Mouse (Mus musculus) intestine, embryonic 15.5 days (tissue): Measurements from ENCODE around the gene Galnt18. TPM values are rescaled to one million over a fixed set of nuclear protein-coding genes. Genes with fewer than 3 reads are reported as not detected.
A peak's percentile ranks its signal among the peaks of the same experiment; 100 is the strongest.

Experiments used
- ATAC-seq: fragments of 200-750 bp; cut with Nextera tagmentation; 2 replicates; pipeline ENCODE4 v1.8.0; 2017; ENCODE audit warnings: moderate TSS enrichment, moderate library complexity
- H3K27ac ChIP-seq: fragments of 300-500 bp; sonication (generic); 2 replicates; pipeline ENCODE4 v1.5.1; 2015; ENCODE audit warnings: mild to moderate bottlenecking, inconsistent platforms
- H3K27me3 ChIP-seq: fragments of 300-500 bp; sonication (generic); replicated peaks from 2 replicates; pipeline ENCODE4 v1.6.1; 2015; ENCODE audit warnings: inconsistent platforms
- H3K36me3 ChIP-seq: fragments of 300-500 bp; sonication (generic); 2 replicates; pipeline ENCODE4 v1.6.1; 2015; ENCODE audit warnings: inconsistent platforms
- H3K4me1 ChIP-seq: fragments of 300-500 bp; sonication (generic); replicated peaks from 2 replicates; pipeline ENCODE4 v1.6.1; 2015; ENCODE audit warnings: inconsistent platforms
- H3K4me2 ChIP-seq: fragments of 300-500 bp; sonication (generic); replicated peaks from 2 replicates; pipeline ENCODE4 v1.6.1; 2015; ENCODE audit warnings: mild to moderate bottlenecking, inconsistent platforms
- H3K4me3 ChIP-seq: fragments of 300-500 bp; sonication (generic); replicated peaks from 2 replicates; pipeline ENCODE4 v1.5.1; 2015; ENCODE audit warnings: inconsistent platforms
- H3K9ac ChIP-seq: fragments of 300-500 bp; sonication (generic); 2 replicates; pipeline ENCODE4 v1.6.1; 2015; ENCODE audit warnings: inconsistent platforms
- H3K9me3 ChIP-seq: fragments of 300-500 bp; sonication (generic); 2 replicates; pipeline ENCODE4 v1.6.1; 2016; ENCODE audit warnings: inconsistent platforms
- WGBS: fragments of 180-500 bp; shearing (Covaris S2); methylation state at CpG from one replicate; pipeline ENCODE4 v1.1.7; 2015; 5-methylcytosine and 5-hydroxymethylcytosine counted together
- polyA plus RNA-seq: library from polyadenylated mRNA; unstranded; fragments of >200 nt; fragmentation: Nextera tagmentation; extraction: Ambion mirVana; gene quantifications from 2 replicates; pipeline ENCODE4 v1.2.1, GENCODE M21; 2015

Gene Galnt18
- polyA plus RNA-seq, 1 experiment from 2014 or later = 21.3 TPM

GRCm38 (mm10) chr7:111459716-111460115 is 320.1 kb downstream of the Galnt18 start:
- 90% methylated on average over 4 of the region's 4 CpGs for WGBS
- no peak for ATAC-seq
- H3K36me3 ChIP-seq = no peaks in the 10 kb centered on the region

DNA sequence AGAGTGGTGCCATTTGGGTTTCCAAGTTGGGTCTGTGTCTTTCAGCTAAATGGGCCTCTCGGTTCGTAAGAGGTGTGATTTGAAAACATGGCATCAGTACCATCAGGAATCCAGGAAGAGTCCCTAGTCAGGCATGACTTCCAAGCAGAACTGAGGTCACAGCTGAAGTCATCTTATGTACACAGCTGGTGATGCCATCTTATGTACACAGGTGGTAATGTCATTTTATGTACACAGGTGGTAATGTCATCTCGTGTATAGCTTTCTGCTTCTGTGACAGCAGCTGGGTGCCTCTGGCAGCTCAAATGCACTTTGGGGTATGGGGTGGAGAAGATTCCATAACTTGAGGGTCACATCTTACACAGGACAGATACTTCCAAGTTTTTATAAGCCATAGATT is 323.8 kb downstream of the Galnt18 start:
- 68% methylated on average over 3 of the region's 3 CpGs for WGBS
- Histone ChIP-seq H3K4me3 (no peak overlapping the region), H3K27me3 (no peaks in the 10 kb centered on the region), H3K27ac (no peak overlapping the region), H3K9me3 (no peaks in the 10 kb centered on the region), H3K4me1 (0 out of 2 replicates have a peak, but pooled peaks cover 3% of the 10 kb centered on the region), H3K9ac (no peak overlapping the region), H3K36me3 (no peaks in the 10 kb centered on the region), H3K4me2 (no peak overlapping the region)
- no peak for ATAC-seq

More at GRCm38 (mm10) chr7:111459716-111460115, 320.1 kb downstream of the Galnt18 start:
- Histone ChIP-seq H3K27me3 (no peaks in the 10 kb centered on the region), H3K4me3 (no peak overlapping the region), H3K27ac (no peak overlapping the region), H3K9me3 (no peaks in the 10 kb centered on the region), H3K4me2 (no peak overlapping the region), H3K9ac (no peak overlapping the region), H3K4me1 (no peaks in the 10 kb centered on the region)

DNA sequence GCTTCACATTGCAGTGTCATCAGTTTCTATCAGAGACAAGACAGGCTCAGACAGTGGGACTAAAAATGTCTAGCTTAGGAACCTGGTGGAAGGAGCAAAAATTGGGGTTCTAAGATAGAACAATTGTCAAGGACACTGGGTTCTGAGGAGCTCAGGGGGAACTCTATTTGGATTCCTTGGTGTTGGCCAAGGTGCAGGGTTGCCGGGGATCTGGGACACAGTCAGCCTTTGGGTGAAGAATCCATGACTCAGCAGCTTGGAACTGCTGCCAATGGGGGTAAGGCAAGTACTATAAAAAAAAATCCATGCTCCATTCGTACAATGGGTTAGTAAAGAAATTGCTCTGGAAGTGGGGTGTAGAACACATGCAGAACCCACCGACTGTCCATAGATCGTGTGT is 324.2 kb downstream of the Galnt18 start:
- no peaks in the 10 kb centered on the region for H3K36me3 ChIP-seq
- 86% methylated on average over 4 of the region's 4 CpGs for WGBS
- no peak for ATAC-seq
- no peaks in the 10 kb centered on the region for H3K27me3 ChIP-seq
- H3K9ac ChIP-seq = no peak overlapping the region
- H3K4me3 ChIP-seq = no peak overlapping the region
- no peak overlapping the region for H3K27ac ChIP-seq
- 0 out of 2 replicates have a peak, but pooled peaks cover 3% of the 10 kb centered on the region for H3K4me1 ChIP-seq
- no peaks in the 10 kb centered on the region for H3K9me3 ChIP-seq
- H3K4me2 ChIP-seq = no peak overlapping the region

DNA sequence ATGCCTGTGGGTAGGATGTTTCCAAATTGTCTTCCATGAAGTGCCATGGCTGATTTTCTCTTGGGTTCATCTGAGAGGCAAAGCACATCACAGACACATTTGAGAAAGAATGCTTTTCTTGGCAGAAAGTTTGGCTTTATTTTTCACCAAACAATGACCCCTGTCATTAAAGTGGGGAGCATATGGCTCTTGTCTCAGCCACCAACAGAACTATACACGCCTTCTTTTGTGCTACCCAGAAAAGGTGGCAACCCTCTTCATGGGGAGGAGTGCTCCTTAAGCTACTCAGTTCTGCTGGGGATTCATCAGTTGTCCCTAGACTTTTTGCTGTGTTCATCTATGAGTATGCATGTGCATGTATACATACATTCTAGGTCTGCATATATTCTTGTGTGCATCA is 327.8 kb downstream of the Galnt18 start:
- Histone ChIP-seq H3K27me3 (no peaks in the 10 kb centered on the region), H3K4me2 (no peak overlapping the region), H3K4me3 (no peak overlapping the region), H3K9ac (no peak overlapping the region), H3K36me3 (no peaks in the 10 kb centered on the region), H3K27ac (no peak overlapping the region), H3K4me1 (0 out of 2 replicates have a peak, but pooled peaks cover 3% of the 10 kb centered on the region), H3K9me3 (no peaks in the 10 kb centered on the region)
- ATAC-seq = no peak
- WGBS = 45% methylated on average over 1 of the region's 1 CpGs

DNA sequence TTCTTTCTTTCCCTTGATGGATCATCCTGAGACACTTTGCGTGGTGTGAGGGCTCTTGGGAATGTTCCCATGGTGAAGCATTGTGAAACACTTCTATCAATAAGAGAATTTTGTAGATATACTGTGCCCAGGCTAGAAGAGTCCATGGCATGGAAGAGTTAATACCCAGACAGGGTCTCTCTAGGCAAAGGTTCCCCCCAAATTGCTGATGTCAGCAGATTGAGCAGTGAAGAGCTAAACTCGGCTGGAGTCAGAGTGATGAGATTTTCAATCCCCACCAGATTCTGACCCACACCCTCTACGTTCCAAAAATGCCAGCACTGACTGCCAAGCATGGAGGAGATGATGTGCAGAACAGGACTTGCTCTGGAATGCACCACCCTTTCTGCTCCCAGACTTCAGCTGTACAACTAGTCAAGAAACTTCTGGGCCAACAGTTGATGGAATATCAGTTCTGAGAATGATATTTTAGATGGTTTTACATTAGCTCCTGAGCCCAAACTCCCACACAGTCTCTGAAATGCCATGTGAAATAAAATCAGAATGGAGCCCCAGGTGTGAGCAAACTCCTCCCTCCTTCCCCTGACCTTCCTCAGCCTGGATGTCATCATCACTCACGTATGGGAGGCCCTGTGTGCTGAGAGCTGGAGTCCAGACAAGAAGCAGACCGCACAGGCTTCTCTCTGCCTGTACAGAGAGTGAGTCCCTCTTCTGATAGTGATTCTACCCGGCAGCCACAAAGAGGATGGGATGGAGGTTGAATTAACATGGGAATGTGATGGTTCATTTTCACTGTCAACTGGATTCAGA is 329.3 kb downstream of the Galnt18 start:
- Histone ChIP-seq H3K36me3 (no peaks in the 10 kb centered on the region), H3K4me2 (no peak overlapping the region), H3K9ac (no peak overlapping the region), H3K27me3 (no peaks in the 10 kb centered on the region), H3K9me3 (no peaks in the 10 kb centered on the region), H3K27ac (0 out of 2 replicates have a peak overlapping the region, but pooled peaks have one; percentile 0), H3K4me1 (0 out of 2 replicates have a peak, but pooled peaks cover 3% of the 10 kb centered on the region), H3K4me3 (no peak overlapping the region)
- peak; percentile 51; the same call in 1 of the 2 replicates for ATAC-seq
- WGBS = 46% methylated on average over 6 of the region's 6 CpGs

DNA sequence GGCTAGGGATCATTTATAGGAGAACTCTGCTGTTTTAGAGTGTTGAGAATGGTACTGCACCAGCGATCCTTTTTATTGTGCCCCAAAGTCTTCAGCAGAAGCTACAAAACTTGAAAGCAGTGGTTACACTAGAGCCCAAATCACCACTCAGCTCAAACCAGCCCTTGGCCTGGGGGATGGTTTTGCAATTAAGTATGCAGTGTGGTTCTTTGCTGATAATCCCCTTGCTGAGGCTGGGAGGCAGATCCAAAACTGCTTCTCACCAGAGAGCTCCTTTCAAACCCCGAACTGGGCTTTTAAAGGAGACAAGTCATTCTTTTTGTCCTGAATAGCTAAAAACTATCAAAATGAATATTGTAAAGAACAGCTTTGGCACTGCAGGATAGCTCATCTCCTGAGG is 346.6 kb downstream of the Galnt18 start:
- no peak overlapping the region for H3K4me2 ChIP-seq
- no peaks in the 10 kb centered on the region for H3K36me3 ChIP-seq
- ATAC-seq = no peak
- H3K27ac ChIP-seq = no peak overlapping the region
- H3K9ac ChIP-seq = no peak overlapping the region
- WGBS = 47% methylated on average over 2 of the region's 2 CpGs
- H3K4me1 ChIP-seq = no peaks in the 10 kb centered on the region
- H3K27me3 ChIP-seq = no peaks in the 10 kb centered on the region
- no peaks in the 10 kb centered on the region for H3K9me3 ChIP-seq
- H3K4me3 ChIP-seq = no peak overlapping the region

- ATAC-seq = no peak
These were observed 352.4 kb downstream of the Galnt18 start for GRCm38 (mm10) chr7:111427392-111427791.

More at GRCm38 (mm10) chr7:111427392-111427791, 352.4 kb downstream of the Galnt18 start:
- H3K27me3 ChIP-seq = no peaks in the 10 kb centered on the region
- no peaks in the 10 kb centered on the region for H3K9me3 ChIP-seq
- no peak overlapping the region for H3K9ac ChIP-seq
- no peak overlapping the region for H3K4me3 ChIP-seq
- H3K27ac ChIP-seq = no peak overlapping the region
- H3K4me2 ChIP-seq = no peak overlapping the region
- WGBS = 95% methylated on average over 1 of the region's 1 CpGs
- H3K4me1 ChIP-seq = no peaks in the 10 kb centered on the region
- H3K36me3 ChIP-seq = no peaks in the 10 kb centered on the region

Other genes starting within 250 kb of the Galnt18 start
- 55.9 and 61.5 TPM in 2 replicates for gene Usp47, start 243.5 kb upstream of the Galnt18 start, polyA plus RNA-seq